Mouse (Mus musculus) layer of hippocampus, postnatal 14 days (tissue): ENCODE measurements at regions not wholly inside any gene's neighbourhood (a gene's known extent, or its start where the extent isn't known, plus 50 kb on each side); places are given as distances from the start of the nearest gene placed in this dataset.

Experiments used
- DNase-seq, 2 experiments: peaks; one replicate each; pipeline ENCODE4 v3.0.0; 2021 to 2022; ENCODE audit warnings: low spot score in 2 of 2, mixed read lengths in 1 of 2

DNA sequence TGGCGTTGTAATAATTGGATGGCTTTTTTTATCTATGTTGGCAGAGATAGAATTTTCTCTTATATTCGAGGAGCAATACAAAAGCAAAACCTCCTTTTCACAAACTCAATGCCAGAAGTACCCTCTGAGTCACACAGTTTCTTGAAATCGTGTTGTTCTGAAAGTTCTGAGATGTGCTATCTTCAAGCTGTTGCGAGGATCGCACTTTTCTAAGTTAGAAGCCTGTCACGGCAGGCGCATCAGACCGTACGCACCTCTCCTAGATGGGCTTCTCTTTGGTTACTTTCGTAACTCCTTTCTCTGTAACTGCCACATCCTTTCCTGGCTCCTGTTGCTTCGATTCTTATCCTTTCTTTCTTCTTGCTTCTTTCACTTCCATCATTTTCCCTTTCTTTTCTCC, 271.2 kb upstream of the Arrdc3 start:
- DNase-seq, result no peak

DNA sequence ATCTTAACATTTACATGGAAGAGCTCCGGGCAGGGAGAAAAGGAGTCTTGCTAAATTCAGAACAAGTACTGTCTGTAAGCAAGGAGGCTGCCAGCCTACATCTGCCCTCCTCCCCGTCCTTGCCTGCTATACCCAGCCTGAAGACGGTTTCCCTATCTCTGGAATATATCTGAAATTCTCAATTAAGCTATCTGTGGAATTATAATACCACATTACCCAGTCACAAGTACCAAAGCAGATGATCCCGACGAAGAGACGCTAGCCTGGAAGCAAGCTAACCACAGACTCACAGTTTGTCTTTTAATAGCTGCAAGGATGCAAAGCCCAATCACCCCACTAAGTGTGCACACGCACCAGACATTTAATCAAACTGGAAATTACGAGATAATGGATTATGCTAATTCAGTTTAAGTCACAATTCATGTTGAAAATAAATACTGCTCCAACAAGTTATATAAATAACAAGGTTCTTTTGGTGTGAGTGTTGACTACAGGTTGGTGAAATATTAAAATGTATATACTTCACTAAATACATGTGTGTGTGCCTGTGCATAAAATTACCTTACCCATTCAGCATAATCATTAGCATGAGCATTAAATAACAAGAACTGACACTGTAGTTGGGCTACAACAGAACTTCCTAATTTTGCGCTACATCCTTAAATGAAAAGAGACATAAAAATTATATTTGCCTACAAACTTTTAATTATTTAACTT, 269.9 kb upstream of the Arrdc3 start:
- DNase-seq, result peak in 1 of 2 experiments; percentile 14

DNA sequence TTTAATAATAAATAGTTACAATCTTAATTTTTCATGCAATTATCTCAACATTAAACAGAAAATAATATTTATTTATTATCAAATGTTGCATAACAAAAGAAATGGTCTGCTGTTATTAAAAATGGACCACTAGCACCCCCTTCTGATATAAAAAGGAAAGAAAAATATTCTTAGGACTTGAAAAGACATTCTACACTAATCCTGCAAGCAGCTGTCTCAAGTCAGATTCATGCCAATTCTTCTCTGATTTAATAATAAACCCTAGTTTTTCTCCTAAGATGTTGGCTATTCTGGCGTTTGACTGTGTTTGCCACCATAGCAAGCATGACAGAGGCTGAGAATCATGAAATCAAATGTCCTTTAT, 269.3 kb upstream of the Arrdc3 start:
- DNase-seq, result peak in 1 of 2 experiments; percentile 50

DNA sequence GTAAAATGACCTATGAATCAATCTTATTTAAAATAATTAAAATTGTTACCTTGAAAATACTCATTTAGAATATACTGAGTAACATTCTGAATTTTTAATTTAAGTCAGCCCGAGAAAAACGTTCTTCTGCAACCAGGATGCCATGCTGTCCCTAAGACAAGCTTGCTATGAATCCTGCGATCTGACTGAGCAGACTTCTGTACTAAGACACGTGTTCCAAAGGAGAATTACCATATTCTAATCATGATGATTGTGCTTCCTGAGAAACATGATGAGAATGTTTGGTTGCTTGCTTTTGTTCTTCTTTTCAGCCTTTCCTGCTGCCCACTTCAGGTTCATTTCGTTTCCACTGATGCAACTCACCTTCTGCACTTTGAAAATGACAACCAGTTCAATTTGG, 268.2 kb upstream of the Arrdc3 start:
- DNase-seq, result no peak

- DNase-seq, result no peak
Observed at GRCm38 (mm10) chr13:80623005-80623404, 260.2 kb upstream of the Arrdc3 start.

DNA sequence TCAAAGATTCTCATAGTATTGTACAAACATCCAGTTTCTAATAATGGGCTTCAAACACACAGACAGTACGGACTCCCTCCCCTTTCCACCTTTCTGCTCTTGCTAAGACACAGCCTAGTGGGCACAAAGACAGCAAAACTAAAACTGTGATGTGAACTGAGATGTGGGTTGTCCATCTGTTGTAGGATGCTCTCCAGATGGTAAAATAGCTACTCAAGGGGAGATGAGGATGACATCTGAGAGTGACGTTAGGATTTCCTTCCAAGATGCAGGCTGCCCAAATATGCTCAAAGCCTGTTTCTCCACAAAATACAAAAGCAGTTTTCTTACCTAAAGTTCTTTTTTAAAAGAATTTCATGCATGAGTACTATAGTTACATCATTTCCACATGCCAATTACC, 241.8 kb upstream of the Arrdc3 start:
- DNase-seq, result peak in 1 of 2 experiments; percentile 3

GRCm38 (mm10) chr13:80647578-80647977, 235.6 kb upstream of the Arrdc3 start:
- no peak for DNase-seq

DNA sequence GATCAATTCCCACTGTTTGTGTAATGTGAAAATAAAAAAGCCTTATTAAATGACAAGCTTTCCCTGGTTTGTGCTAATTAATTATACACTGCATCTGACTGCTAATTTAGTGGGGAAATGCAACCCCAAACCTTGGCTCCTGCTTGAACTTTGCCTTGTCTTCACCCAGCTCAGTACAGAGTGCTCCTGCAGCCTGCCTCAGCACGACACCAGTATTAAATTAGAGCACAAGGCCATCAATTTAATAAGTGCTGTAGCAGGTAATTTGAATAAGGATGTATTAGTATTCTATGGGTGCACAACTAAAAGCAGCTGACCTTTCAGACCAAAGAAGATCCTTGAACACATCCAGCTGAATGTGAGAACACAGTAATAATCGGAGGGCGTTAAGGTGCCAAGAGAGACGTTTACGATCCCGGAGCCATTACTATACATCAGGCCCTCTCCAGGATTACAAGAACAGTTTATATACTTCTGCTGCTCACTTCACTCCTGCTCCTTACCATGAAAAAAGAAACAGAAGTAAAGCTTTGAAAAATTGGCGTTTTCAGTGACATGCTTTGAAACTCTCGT, 230.1 kb upstream of the Arrdc3 start:
- no peak for DNase-seq

DNA sequence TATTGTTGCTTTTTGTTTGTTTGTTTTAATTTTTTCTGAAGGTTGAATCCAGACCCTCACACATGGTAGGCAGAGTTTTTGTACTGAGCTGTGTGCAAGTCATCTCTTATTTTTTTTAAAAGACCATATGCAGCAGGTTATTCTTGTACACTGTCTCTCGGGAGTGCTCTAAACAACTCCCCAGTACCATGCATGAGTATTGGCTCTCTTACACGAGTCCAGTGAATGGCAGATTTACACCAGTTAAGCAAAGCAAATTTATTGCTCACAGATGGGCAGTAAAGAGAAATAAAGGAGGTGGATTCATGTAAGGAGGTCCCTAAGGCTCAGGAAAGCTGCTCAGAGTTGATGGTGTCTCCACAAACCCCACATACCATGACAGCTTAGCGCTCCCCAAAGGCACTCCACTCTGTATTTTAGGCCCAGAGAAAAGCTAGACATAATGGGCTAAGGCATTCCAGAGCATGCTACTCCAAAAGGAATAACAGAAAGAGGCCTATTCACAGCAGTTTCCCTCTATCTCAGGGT, 216.9 kb upstream of the Arrdc3 start:
- no peak for DNase-seq

DNA sequence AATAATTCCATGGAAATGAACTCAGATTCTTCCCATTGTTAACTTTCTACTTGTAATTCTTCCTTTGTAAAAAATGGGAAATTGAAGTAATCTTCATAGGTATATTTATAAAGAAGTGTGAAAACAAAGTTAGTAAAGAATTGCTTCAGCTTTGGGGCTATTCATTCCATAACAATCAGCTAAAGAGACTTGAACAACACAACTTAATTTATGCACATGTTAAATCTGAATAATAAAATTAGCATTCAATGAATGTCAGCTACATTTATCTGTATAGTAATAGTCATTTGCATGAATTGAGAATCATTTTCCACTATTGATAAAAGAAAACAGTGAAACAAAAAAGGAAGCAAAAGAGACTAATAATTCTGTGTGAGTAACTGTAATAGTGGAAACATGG, 193.3 kb upstream of the Arrdc3 start:
- no peak for DNase-seq

- DNase-seq, result no peak
Observed at GRCm38 (mm10) chr13:80690654-80691386, 192.4 kb upstream of the Arrdc3 start.

DNA sequence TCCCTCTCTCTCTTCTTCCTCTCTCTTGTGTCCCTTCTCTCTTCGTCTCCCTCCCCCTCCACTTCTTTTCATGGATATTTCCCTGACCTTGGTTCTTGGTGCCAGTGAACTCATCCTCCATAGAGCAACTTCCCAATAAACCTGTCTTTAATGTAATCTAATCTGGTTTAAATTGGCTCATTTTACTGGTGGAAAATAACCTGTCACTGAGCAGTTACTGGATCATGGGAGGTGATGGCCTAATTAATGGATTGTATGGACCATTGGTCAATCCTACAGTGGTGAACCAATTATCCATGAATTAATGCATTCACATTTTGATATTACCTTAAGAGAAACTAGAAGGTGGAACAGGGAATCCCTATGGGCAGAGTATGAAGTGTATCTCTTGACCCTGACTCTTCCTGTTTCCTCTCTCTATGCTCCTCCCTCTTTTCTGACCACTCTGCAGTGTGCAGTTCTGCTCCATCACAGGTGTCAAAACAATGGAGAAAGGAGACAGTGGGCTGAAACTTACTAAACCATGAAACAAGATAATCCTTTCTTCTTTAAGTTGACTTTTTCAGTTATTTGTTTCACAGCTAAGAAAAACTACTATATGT, 187.5 kb upstream of the Arrdc3 start:
- DNase-seq, result no peak

GRCm38 (mm10) chr13:80709531-80710306, 173.5 kb upstream of the Arrdc3 start:
- DNase-seq, result peak in 1 of 2 experiments; percentile 9

GRCm38 (mm10) chr13:80719313-80719712, 163.9 kb upstream of the Arrdc3 start:
- DNase-seq, result no peak

DNA sequence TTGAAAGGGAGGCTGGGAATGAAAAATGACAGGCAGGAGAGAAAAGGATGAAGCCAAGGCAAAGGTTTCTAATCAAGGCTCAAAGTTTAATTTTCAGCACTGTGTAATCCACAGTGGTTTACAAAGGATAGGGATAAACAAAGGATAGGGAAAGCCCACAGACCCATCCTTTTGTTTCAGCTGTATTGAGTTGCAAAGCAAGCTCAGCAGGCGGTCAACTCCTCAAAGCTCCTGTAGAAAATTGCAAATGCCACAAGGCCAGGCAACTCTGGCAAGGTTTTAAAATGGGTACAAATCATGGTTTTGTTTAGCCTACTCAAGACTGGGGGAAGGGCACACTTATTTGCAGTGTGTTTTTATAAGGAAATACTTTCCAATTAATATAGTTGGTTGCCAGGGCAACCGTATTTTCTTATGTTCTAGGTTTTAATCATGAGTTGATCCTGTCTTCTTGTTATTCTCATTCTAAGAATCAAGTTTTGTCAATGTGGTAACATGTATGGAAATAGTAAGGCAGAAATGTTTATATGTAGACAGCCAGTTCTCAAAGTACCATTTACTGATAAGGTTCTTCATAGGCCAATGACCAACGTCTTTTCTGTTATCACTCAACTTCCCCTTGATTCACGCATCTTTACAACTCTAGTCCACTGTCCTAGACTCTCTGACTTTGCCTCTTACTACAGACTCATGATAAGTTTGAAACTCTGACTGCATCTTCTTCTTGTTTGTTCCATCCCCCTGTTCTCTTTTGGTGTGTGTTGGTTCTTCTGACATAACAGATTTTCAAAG, 159.8 kb upstream of the Arrdc3 start:
- no peak for DNase-seq

- no peak for DNase-seq
Observed at GRCm38 (mm10) chr13:80729202-80729601, 154.0 kb upstream of the Arrdc3 start.

GRCm38 (mm10) chr13:80745991-80746390, 137.2 kb upstream of the Arrdc3 start:
- DNase-seq, result no peak

- DNase-seq, result peak in 1 of 2 experiments; percentile 47
Observed at GRCm38 (mm10) chr13:80747022-80747421, 136.2 kb upstream of the Arrdc3 start.
